Mouse (Mus musculus): ENCODE data around the gene Afap1l2.

DNA sequence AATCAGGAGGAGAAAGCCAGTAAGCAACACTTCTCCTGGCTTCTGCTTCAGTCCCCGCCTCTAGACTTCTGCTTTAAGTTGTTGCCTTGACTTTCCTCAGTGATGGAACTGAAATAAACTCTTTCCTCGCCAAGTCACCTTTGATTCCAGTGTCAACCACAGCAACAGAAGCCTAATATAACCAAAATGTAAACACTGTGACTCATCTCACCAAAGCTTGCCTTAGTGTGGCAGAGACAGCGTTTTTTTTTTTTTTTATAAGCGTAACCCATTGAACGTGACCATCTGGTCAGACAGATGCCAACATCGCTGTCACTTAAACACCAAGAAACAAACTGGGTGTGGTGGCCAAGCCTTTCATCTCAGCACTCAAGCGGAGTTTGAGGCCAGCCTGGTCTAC lies 65.8 kb downstream of the Afap1l2 start:
- TF ChIP-seq CTCF (IDR thresholded peaks at IDR 0.05; ENCODE audit: extremely low read depth, insufficient read depth, low read length) (no peak), POLR2A (IDR thresholded peaks at IDR 0.05; ENCODE audit: extremely low read depth, insufficient read depth, low read length) (no peak)
